Mouse (Mus musculus) heart, adult 2 months (tissue): ENCODE data around the gene Asah2.

Experiments
- CTCF ChIP-seq: fragments of 200-600 bp; IDR thresholded peaks from 2 replicates; pipeline ENCODE4 v1.8.1; 2022; ENCODE audit warnings: antibody characterized with exemption, mild to moderate bottlenecking, moderate library complexity
- EP300 ChIP-seq: fragments of 200-500 bp; IDR thresholded peaks from 2 replicates; pipeline ENCODE4 v1.6.1; 2011; ENCODE audit warnings: low read depth, low read length, control low read depth; ENCODE audit not compliant: insufficient read depth

DNA sequence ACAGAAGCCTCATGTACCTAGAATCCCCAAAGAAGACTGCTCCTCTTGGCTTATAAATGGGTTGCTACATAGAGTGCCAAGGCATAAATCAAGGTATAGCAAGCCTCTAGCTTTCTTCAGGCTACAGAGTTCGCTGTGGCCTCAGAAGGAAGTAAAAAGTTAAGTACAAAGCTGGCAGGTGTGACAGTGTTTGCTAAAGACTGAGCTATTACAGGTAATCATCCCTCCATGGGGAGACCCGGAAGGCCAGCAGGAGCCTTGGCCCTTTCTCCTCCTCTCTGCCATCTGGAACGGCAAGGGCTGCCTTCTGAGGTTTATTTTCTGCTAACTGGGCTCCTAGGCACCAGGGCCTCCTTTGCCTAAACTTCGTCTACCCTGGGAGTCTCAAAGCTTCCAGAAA lies 3.8 kb downstream of the Asah2 start:
- TF ChIP-seq CTCF (no peak), EP300 (no peak)
